Mouse (Mus musculus) macrophage (primary cell): Measurements from ENCODE around the gene Fras1. TPM values are rescaled to one million over a fixed set of nuclear protein-coding genes. Genes with fewer than 3 reads are reported as not detected.

Experiments used
- H3K27ac ChIP-seq: fragments of 350-480 bp; formaldehyde crosslinking; 2 replicates; pipeline ENCODE4 v1.9.0; 2021
- H3K36me3 ChIP-seq: fragments of 350-480 bp; formaldehyde crosslinking; 2 replicates; pipeline ENCODE4 v1.9.0; 2021; ENCODE audit errors: inconsistent target
- H3K4me3 ChIP-seq: fragments of 350-480 bp; formaldehyde crosslinking; 2 replicates; pipeline ENCODE4 v1.9.0; 2021; ENCODE audit errors: inconsistent target
- H3K79me2 ChIP-seq: fragments of 350-480 bp; formaldehyde crosslinking; 2 replicates; pipeline ENCODE4 v1.9.0; 2021; ENCODE audit errors: inconsistent target
- WGBS: methylation state at CpG from one replicate; pipeline ENCODE4 v1.1.7; 2026; ENCODE audit warnings: inconsistent platforms; ENCODE audit not compliant: missing documents; 5-methylcytosine and 5-hydroxymethylcytosine counted together
- polyA plus RNA-seq: library from polyadenylated mRNA; stranded (reverse); fragments of 250-400 nt; gene quantifications from 3 replicates; pipeline ENCODE4 v1.2.4, GENCODE M21; 2018; ENCODE audit warnings: inconsistent platforms

Fras1 gene
- polyA plus RNA-seq, 1 experiment from 2014 or later, result not detected

DNA sequence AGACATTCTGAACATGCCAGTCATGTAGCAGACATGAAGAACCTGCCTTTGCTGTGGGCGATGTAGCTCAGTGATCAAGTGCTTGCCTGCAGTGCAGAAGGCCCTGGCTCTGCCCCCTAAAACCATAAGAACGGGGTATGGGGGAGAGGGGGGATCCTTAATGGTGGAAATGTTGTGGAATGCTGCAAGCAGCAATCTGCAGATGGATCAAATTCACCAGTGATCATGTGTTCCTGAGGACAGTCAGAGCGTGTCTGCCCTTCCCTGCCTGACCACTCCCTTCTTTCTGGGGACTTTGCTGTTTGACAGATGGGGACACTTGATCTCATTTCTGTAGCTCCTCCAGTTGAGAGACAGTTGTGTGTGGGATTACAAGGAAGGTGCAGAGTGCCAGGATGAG, 431.1 kb downstream of the Fras1 start:
- H3K79me2 ChIP-seq, result peaks cover 98% of the 10 kb centered on the region
- H3K36me3 ChIP-seq, result no peaks in the 10 kb centered on the region
- peak overlapping the region; percentile 46 for H3K27ac ChIP-seq
- no peak overlapping the region for H3K4me3 ChIP-seq
- WGBS, result 89% methylated on average over 3 of the region's 3 CpGs

DNA sequence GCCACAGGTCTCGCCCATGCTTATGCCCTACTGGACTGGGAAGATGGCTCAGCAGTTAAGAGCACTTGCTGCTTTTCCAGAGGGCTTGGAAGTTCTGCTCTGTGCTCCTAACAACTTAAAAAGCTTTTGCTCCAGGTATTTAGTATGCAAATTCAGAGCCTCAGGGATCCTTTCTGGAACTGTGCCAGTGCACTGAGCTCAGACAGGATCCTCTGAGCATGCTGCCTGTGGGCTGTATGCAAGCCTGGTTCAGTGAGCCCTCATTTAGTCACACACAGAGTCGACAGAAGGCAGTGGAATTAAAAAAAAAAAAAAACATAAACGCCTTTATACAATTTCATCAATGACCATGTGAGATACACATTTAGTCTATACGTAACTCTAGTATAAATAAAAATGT, 436.9 kb downstream of the Fras1 start:
- Histone ChIP-seq H3K79me2 (peaks cover 56% of the 10 kb centered on the region), H3K27ac (no peak overlapping the region), H3K4me3 (no peak overlapping the region), H3K36me3 (peaks cover 37% of the 10 kb centered on the region)
- WGBS, result 95% methylated on average over 3 of the region's 4 CpGs

DNA sequence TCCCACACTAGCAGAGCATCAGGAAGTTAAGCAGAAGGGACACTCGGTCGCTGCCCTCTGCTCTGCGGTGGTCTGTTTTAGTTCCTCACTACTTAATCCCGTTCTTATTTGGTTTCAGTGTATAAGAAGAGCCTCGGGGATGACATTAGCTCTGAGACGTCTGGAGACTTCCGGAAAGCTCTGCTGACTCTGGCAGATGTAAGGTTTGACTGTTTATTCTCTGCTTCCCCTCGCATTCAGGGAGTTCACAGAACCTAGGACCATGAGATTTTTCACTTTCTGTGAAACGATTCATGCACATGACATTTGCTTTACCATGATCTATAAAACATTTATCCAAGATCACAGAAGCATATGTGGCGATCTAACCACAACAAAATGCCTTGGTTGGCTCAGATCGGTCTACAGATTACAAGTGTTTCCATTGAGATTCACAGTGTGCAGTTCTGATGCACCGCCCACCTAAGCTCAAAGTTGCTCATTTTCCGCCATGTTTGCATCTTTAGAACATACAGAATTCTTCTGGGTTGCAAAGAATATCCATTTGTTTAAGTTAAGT, 451.1 kb downstream of the Fras1 start:
- Histone ChIP-seq H3K4me3 (no peak overlapping the region), H3K36me3 (peaks cover 86% of the 10 kb centered on the region), H3K79me2 (no peaks in the 10 kb centered on the region), H3K27ac (no peak overlapping the region)
- 92% methylated on average over 13 of the region's 13 CpGs for WGBS

DNA sequence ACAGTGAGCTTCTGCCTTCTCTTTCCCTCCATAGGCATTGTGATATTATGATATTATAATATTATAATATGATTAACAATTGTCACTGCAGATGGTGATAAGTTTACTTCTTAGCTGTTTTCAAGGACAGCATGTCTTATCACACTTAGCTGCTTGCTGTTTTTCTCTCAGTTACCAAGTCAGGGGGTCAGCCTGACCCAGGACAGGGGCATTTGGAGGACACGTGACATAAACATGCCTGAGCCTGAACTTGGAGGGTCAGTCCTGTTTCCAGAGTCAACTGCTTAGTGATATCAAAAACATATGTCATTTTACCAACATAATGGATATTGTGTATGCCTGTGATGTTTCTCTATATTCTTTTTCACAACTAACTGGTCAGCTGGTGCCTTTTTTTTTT, 453.4 kb downstream of the Fras1 start:
- no peak overlapping the region for H3K27ac ChIP-seq
- peaks cover 86% of the 10 kb centered on the region for H3K36me3 ChIP-seq
- WGBS, result 100% methylated on average over 1 of the region's 1 CpGs
- H3K79me2 ChIP-seq, result no peaks in the 10 kb centered on the region
- no peak overlapping the region for H3K4me3 ChIP-seq

Other genes starting within 250 kb of the Fras1 start
- 29.0 to 34.1 TPM (median 33.3 TPM) in 3 replicates for gene Cnot6l, start 209.8 kb upstream of the Fras1 start, polyA plus RNA-seq
- gene Mrpl1, start 164.5 kb upstream of the Fras1 start, polyA plus RNA-seq, result 13.0 to 20.4 TPM (median 15.7 TPM) in 3 replicates